Comparison of ENCODE assay signal across 23 mouse cellular contexts in the genomic region with DNA sequence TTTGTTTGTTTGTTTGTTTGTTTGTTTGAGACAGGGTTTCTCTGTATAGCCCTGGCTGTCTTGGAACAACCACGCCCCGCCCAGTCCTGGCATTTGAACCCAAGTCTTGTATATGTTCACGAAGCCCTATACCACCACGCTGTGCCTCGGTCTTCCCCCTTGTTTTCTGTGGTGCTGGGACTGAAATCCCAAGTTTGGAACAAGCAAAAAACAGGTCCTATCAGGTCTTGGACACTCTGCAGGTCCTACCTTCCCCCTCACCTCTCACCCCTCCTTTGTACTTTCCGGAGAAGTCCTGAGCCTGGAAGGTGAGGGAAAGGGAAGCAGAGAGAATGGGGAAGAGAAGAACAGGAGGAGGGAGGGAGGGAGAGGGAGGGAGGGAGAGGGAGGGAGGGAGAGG. TPM values are rescaled to one million over a fixed set of nuclear protein-coding genes. Genes with fewer than 3 reads are reported as not detected.
DNase-seq lines count a peak whose midpoint lies in the region; ATAC-seq and TF ChIP-seq lines count a peak whose summit lies in the region.
"Had no signal": no experiment of that assay in that cellular context is flagged by ENCODE, and none has a peak within 500 bp of the region (broad histone marks: within the 10 kb centered on the region; RNA-seq: fewer than 3 reads in every experiment).

No protein-coding gene starts in this region.

- no peak overlapping the region for H3K4me2 ChIP-seq in midbrain, embryonic 11.5 days
- H3K4me2 ChIP-seq in midbrain, embryonic 13.5 days (replicated peaks): no peak overlapping the region

- no peak for TF ChIP-seq CTCF in testis, adult 2 months (IDR thresholded peaks at IDR 0.05; ENCODE audit: control insufficient read depth, insufficient read depth, insufficient replicate concordance, low read depth, low read length)

- ATAC-seq in midbrain, embryonic 11.5 days (ENCODE audit: low FRiP score): no peak
- ATAC-seq in midbrain, embryonic 13.5 days: no peak
- ATAC-seq: activated CD4-positive, CD25-positive, alpha-beta regulatory T cell, adult 4 months; CD4-positive, CD25-positive, alpha-beta regulatory T cell, adult 4 months; Patski had no signal

- no peak overlapping the region for H3K4me3 ChIP-seq in heart, embryonic 10.5 days
- no peak overlapping the region for H3K4me3 ChIP-seq in midbrain, embryonic 11.5 days (ENCODE audit: low read depth, low read length)
- H3K4me3 ChIP-seq in midbrain, embryonic 13.5 days (replicated peaks): no peak overlapping the region
- peak overlapping the region; percentile 56 for H3K4me3 ChIP-seq in testis, adult 2 months (ENCODE audit: control insufficient read depth, low read depth, low read length)

- H3K9ac ChIP-seq in midbrain, embryonic 11.5 days (ENCODE audit: low read length): no peak overlapping the region
- H3K9ac ChIP-seq in midbrain, embryonic 13.5 days (replicated peaks): no peak overlapping the region

- no peaks in the 10 kb centered on the region for H3K36me3 ChIP-seq in heart, embryonic 10.5 days
- no peaks in the 10 kb centered on the region for H3K36me3 ChIP-seq in midbrain, embryonic 11.5 days (ENCODE audit: control insufficient read depth, insufficient read depth, low read length)
- H3K36me3 ChIP-seq in midbrain, embryonic 13.5 days: no peaks in the 10 kb centered on the region
- no peaks in the 10 kb centered on the region for H3K36me3 ChIP-seq in testis, adult 2 months (ENCODE audit: control insufficient read depth, insufficient read depth, low read length)
- H3K36me3 ChIP-seq: G1E had no signal

- peaks cover 65% of the 10 kb centered on the region for H3K4me1 ChIP-seq in heart, embryonic 10.5 days
- no peaks in the 10 kb centered on the region for H3K4me1 ChIP-seq in midbrain, embryonic 11.5 days (ENCODE audit: control insufficient read depth, insufficient read depth, low read length)
- H3K4me1 ChIP-seq in midbrain, embryonic 13.5 days (replicated peaks): peaks cover 11% of the 10 kb centered on the region
- H3K4me1 ChIP-seq in testis, adult 2 months (ENCODE audit: control insufficient read depth, insufficient read depth, low read length): peaks cover 2% of the 10 kb centered on the region; the same call in 1 of the 2 replicates

- H3K27ac ChIP-seq in heart, embryonic 10.5 days: no peak overlapping the region
- no peak overlapping the region for H3K27ac ChIP-seq in midbrain, embryonic 11.5 days (ENCODE audit: low read depth, low read length)
- H3K27ac ChIP-seq in midbrain, embryonic 13.5 days: no peak overlapping the region
- H3K27ac ChIP-seq in testis, adult 2 months (ENCODE audit: control insufficient read depth, insufficient read depth, low read depth, low read length): no peak overlapping the region

- no peaks in the 10 kb centered on the region for H3K27me3 ChIP-seq in heart, embryonic 10.5 days (ENCODE audit: insufficient read depth, poor library complexity, severe bottlenecking)
- no peaks in the 10 kb centered on the region for H3K27me3 ChIP-seq in midbrain, embryonic 11.5 days (ENCODE audit: control insufficient read depth, insufficient read depth, low read length)
- no peaks in the 10 kb centered on the region for H3K27me3 ChIP-seq in midbrain, embryonic 13.5 days
- no peaks in the 10 kb centered on the region for H3K27me3 ChIP-seq in testis, adult 2 months (ENCODE audit: control insufficient read depth, insufficient read depth, low read length)
- H3K27me3 ChIP-seq: CH12.LX, Patski had no signal

- H3K9me3 ChIP-seq in heart, embryonic 10.5 days: no peaks in the 10 kb centered on the region
- H3K9me3 ChIP-seq in midbrain, embryonic 11.5 days (ENCODE audit: control insufficient read depth, low read length): no peaks in the 10 kb centered on the region
- H3K9me3 ChIP-seq in midbrain, embryonic 13.5 days: no peaks in the 10 kb centered on the region
- H3K9me3 ChIP-seq: G1E had no signal

- no peak for TF ChIP-seq POLR2A in testis, adult 2 months (IDR thresholded peaks at IDR 0.05; ENCODE audit: control insufficient read depth, low read depth, low read length)

- peak; percentile 89 for DNase-seq in heart, adult 11 months
- no peak for DNase-seq in heart, embryonic 10.5 days (ENCODE audit: low spot score)
- peak; percentile 59 for DNase-seq in midbrain, embryonic 11.5 days (ENCODE audit: low spot score, missing footprints)
- no peak for DNase-seq in testis, postnatal 14 days (ENCODE audit: low spot score)
- DNase-seq: adrenal gland, adult 2 months; adrenal gland, adult 8-10 months; adrenal gland, postnatal 10 days; adrenal gland, postnatal 14 days; adrenal gland, postnatal 25 days; adrenal gland, postnatal 36 days; B cell, adult 2 months; cerebellum, adult 11 months; cerebellum, adult 11-12 months; cerebellum, adult 18-20 months had no signal

- WGBS in heart, embryonic 10.5 days: 88% methylated on average over 5 of the region's 6 CpGs
- 89% methylated on average over 6 of the region's 6 CpGs for WGBS in midbrain, embryonic 11.5 days
- 93% methylated on average over 6 of the region's 6 CpGs for WGBS in midbrain, embryonic 13.5 days

RNA-seq across cellular contexts. Expression of a gene that starts 0.9 kb away (rescaled TPM):
- not detected in 2 replicates for polyA plus RNA-seq in heart, embryonic 10.5 days (2016; fragmentation: Nextera tagmentation; extraction: Ambion mirVana)
- not detected in 2 replicates for polyA plus RNA-seq in midbrain, embryonic 11.5 days (2014; fragmentation: Nextera tagmentation; extraction: Ambion mirVana)
- polyA plus RNA-seq in midbrain, embryonic 13.5 days (2015; fragmentation: Nextera tagmentation; extraction: Ambion mirVana): not detected in 2 replicates
- 1,386 and 1,446 TPM in 2 replicates for polyA plus RNA-seq in testis, adult 2 months (2012; rRNA removed)
- polyA plus RNA-seq: activated CD4-positive, CD25-positive, alpha-beta regulatory T cell, adult 4 months; adrenal gland, adult 2 months; brain, embryonic 14.5 days; CD4-positive, CD25-positive, alpha-beta regulatory T cell, adult 4 months; G1E; Patski had no signal

RNA-seq across cellular contexts. Expression of a gene that starts 16.4 kb away (rescaled TPM):
- polyA plus RNA-seq in heart, embryonic 10.5 days (2016; fragmentation: Nextera tagmentation; extraction: Ambion mirVana): 52.0 and 58.9 TPM in 2 replicates
- polyA plus RNA-seq in midbrain, embryonic 11.5 days (2014; fragmentation: Nextera tagmentation; extraction: Ambion mirVana): 9.6 and 11.2 TPM in 2 replicates
- polyA plus RNA-seq in midbrain, embryonic 13.5 days (2015; fragmentation: Nextera tagmentation; extraction: Ambion mirVana): 4.2 and 5.0 TPM in 2 replicates
- 6.0 and 7.4 TPM in 2 replicates for polyA plus RNA-seq in testis, adult 2 months (2012; rRNA removed)
- polyA plus RNA-seq: activated CD4-positive, CD25-positive, alpha-beta regulatory T cell, adult 4 months; CD4-positive, CD25-positive, alpha-beta regulatory T cell, adult 4 months; G1E had no signal

RNA-seq across cellular contexts. Expression of a gene that starts 21.9 kb away (rescaled TPM):
- polyA plus RNA-seq in heart, embryonic 10.5 days (2016; fragmentation: Nextera tagmentation; extraction: Ambion mirVana): not detected in 2 replicates
- polyA plus RNA-seq in midbrain, embryonic 11.5 days (2014; fragmentation: Nextera tagmentation; extraction: Ambion mirVana): not detected in 2 replicates
- not detected in 2 replicates for polyA plus RNA-seq in midbrain, embryonic 13.5 days (2015; fragmentation: Nextera tagmentation; extraction: Ambion mirVana)
- 2.8 and 3.3 TPM in 2 replicates for polyA plus RNA-seq in testis, adult 2 months (2012; rRNA removed)
- polyA plus RNA-seq: activated CD4-positive, CD25-positive, alpha-beta regulatory T cell, adult 4 months; brain, embryonic 14.5 days; C2C12; CD4-positive, CD25-positive, alpha-beta regulatory T cell, adult 4 months; G1E; Patski had no signal

RNA-seq across cellular contexts. Expression of a gene that starts 42.6 kb away (rescaled TPM):
- polyA plus RNA-seq in heart, embryonic 10.5 days (2016; fragmentation: Nextera tagmentation; extraction: Ambion mirVana): not detected in 2 replicates
- polyA plus RNA-seq in midbrain, embryonic 11.5 days (2014; fragmentation: Nextera tagmentation; extraction: Ambion mirVana): not detected in 2 replicates
- not detected in 2 replicates for polyA plus RNA-seq in midbrain, embryonic 13.5 days (2015; fragmentation: Nextera tagmentation; extraction: Ambion mirVana)
- polyA plus RNA-seq in testis, adult 2 months (2012; rRNA removed): not detected in 2 replicates
- polyA plus RNA-seq: activated CD4-positive, CD25-positive, alpha-beta regulatory T cell, adult 4 months; adrenal gland, adult 2 months; brain, embryonic 14.5 days; C2C12; CD4-positive, CD25-positive, alpha-beta regulatory T cell, adult 4 months; G1E; Patski had no signal

Comparison
In these comparisons a context has a peak if more than half of its experiments do, and no peak if none do; other contexts are left out.
1. DNase-seq: peak in heart, adult 11 months (single experiment) and midbrain, embryonic 11.5 days (single experiment); none in heart, embryonic 10.5 days (single experiment) and testis, postnatal 14 days (single experiment).
2. RNA of a gene that starts 0.9 kb away (polyA plus RNA-seq): 1,386 to 1,446 TPM in testis, adult 2 months; not detected in heart, embryonic 10.5 days, not detected in midbrain, embryonic 11.5 days and not detected in midbrain, embryonic 13.5 days; every median in the first group is over 1,000 times any median in the second.